Mouse (Mus musculus): ENCODE results near the gene Paqr3.

Gene Paqr3

GRCm38 (mm10) chr5:97111207-97111910, at the start of gene Paqr3:
TSS of gene Paqr3 (minus strand) at chr5:97111596.
- peak; percentile 97 for DNase-seq (ENCODE audit: extremely low spot score, low spot score)

GRCm38 (mm10) chr5:97154688-97155087, 43.3 kb upstream of the Paqr3 start:
- no peak for DNase-seq (ENCODE audit: extremely low spot score, low spot score)

- no peak for DNase-seq (ENCODE audit: extremely low spot score, low spot score)
Measured at GRCm38 (mm10) chr5:97135331-97135730, 23.9 kb upstream of the Paqr3 start.

DNA sequence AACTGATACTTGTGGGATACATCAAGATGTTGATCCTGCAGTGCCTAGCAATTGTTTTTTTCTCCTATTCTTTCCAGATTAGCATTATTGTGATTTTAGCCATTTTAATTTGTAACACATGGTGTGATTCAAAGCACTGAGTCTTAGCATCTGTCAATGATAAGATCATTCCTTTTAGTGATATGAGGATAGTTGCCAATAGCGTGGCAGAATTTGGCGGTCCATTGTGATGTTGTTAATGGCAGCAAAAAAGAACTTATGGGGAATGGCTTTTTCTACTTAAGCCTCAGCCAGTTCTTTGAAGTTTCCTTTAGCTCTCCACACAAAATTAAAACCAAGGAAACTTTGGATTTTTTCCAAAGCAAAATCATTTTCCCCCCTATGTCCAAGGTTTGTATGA, 18.2 kb upstream of the Paqr3 start:
- no peak for DNase-seq (ENCODE audit: extremely low spot score, low spot score)

DNA sequence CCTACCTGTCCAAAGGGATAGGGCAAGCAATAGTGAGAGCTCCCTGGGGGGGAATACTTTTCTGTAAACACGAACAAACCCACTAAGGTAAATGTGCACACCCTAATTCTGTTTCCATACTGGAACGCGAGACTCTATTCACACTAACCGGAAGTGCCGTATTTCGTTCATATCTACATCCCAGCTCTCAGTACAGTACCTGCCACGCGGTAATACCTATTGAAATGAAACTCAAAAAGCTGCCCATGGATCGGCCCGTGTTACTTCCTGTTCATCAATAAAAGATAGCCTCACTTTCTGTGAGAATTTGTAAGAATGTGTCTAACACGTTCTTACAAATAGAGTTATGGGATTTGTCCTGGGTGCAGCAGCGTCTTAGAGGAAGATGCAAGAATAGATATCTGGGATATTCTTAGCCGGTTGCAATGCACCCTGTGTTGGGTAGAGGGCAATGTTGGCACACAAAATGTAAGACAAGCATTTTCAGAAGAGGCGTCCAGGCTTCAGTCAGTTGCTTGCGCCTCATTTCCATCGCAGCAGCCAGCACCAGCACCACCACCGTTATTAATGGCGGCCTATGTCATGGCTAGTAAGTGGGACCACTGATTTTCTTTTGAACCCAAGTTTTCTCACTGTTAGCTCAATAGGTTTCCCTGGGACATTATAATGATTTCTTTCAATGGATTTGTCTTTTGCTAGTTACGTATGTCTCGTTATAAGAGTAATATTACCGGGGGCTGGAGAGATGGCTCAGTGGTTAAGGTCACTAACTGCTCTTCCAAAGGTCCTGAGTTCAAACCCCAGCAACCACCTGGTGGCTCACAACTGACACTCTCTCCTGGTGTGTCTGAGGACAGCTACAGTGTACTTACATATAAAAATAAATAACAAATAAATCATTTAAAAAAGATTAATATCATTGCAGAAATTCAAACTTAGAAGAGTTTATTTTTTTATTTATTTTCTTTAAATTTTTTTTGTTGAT, 17.1 kb upstream of the Paqr3 start:
- peak; percentile 52 for DNase-seq (ENCODE audit: extremely low spot score, low spot score)

DNA sequence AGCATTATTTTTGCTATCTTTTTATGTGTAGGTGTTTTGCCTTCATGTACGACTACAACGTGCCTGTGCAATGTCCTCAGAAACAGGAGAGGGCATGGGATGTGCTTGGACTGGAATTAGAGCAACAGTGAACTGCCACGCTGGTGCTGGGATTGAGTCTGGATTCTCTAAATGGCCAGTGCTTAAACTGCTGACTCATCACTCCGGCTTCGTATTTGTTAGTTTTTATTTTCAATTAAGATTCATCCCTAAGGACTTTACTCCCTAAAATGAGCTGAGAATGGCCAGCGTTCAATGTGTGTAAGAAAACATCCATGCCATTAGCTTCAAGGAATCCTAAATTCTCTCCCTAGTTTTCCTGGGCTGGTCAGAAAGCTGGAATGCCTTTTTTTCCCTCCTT, 15.9 kb upstream of the Paqr3 start:
- DNase-seq (ENCODE audit: extremely low spot score, low spot score) = no peak

GRCm38 (mm10) chr5:97126005-97126404, 14.6 kb upstream of the Paqr3 start:
- DNase-seq (ENCODE audit: extremely low spot score, low spot score) = peak; percentile 57

- no peak for DNase-seq (ENCODE audit: extremely low spot score, low spot score)
Measured at GRCm38 (mm10) chr5:97125459-97125970, 14.1 kb upstream of the Paqr3 start.

DNA sequence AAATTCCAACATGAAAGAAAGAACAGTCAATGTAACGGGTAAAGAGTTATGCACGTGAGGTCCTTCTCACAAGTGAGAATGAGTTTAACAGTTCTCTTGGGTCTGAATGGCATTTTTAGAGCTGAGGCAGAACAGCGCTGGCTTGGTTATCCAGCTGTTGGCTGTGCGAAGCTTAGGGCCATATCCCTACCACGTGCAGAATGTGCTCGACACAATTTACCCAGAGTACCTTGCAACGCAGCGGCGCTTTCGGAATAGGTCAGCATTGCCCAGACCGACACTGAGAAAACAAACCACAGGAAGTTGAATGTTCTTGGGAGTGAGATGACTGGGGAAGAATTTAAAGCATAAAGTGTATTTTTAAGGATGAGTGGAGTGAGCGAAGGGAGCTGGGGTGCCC, 13.6 kb upstream of the Paqr3 start:
- DNase-seq (ENCODE audit: extremely low spot score, low spot score) = no peak

- peak; percentile 19 for DNase-seq (ENCODE audit: extremely low spot score, low spot score)
Measured at GRCm38 (mm10) chr5:97110697-97111096, 699 bp downstream of the Paqr3 start.

- no peak for DNase-seq (ENCODE audit: extremely low spot score, low spot score)
Measured at GRCm38 (mm10) chr5:97110133-97110532, 1.3 kb downstream of the Paqr3 start.

GRCm38 (mm10) chr5:97108333-97108732, 3.1 kb downstream of the Paqr3 start:
- DNase-seq (ENCODE audit: extremely low spot score, low spot score) = no peak

DNA sequence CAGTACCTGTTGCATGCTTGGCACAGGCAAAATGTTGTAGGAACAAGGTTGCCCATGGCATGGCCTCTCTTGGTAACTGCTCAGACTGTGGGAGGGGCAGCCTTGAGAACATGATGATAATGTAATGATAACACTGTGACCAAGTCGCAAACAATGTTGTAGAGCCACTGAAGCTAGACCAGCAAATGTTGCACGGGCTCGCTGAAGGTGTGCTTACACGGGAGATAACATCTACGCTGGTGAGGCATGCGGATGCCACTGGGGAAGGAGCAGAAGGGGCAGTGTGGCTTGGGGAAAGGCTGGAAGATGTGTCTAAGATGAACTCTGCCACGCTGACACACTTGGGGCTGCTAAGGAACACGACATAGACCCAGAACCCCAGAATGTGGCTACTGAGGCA, 11.4 kb downstream of the Paqr3 start:
- no peak for DNase-seq (ENCODE audit: extremely low spot score, low spot score)

DNA sequence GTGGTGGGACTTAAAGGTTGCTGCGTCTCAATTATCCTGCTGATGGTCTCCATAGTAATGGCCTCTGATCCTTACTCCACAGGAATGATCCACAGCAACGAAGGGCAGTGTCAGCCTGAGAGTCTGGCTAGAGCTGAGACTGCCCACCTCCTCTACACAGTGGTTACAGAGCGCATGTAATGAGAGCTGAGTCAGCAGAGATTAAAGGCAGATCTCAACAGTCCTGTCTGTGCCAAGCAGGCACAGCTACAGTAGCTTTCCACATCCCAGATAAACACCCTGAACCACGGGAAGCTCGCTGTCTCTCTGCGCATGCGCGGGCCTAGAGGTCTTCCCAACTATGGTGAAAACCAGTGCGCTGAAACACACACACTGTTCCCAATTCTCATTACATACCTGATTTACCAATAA, 13.8 kb downstream of the Paqr3 start:
- DNase-seq (ENCODE audit: extremely low spot score, low spot score) = no peak

DNA sequence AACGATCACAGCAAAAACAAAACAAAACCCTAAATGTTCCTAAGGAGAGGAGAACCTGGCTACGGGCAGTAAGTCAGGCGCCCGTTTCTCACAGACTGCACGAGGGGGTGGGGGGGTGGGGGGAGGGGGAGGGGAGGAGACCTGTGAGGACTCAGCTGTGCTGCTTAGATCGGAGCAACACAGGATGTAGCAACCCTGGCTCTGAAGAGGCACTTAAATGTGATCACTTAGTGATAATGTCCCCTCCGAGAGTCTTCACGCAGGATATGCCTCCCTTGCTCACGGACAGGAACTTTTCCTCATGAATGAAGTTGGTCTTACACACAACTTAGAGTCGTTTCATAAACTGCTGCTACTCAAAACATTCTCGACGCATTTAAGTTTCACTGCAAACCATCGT, 16.1 kb downstream of the Paqr3 start:
- no peak for DNase-seq (ENCODE audit: extremely low spot score, low spot score)

DNA sequence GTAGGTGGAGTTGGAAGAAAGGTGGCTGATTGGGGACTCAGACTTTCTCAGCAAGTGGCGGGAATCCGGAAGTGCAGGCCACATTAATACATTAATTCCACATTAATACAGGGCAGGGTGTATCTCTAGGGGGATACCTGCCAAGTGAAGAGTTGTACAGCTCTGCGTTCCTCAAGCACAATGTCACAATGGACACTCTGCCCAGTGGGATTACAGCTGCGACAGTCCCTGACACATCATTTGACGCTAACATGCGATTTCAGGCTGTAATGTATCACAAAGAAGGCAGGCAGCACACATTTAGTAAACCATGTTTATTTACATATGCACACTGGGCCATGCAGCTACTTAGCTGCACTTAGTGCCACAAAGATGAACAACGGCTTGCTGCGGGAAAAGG, 18.4 kb downstream of the Paqr3 start:
- DNase-seq (ENCODE audit: extremely low spot score, low spot score) = no peak

DNA sequence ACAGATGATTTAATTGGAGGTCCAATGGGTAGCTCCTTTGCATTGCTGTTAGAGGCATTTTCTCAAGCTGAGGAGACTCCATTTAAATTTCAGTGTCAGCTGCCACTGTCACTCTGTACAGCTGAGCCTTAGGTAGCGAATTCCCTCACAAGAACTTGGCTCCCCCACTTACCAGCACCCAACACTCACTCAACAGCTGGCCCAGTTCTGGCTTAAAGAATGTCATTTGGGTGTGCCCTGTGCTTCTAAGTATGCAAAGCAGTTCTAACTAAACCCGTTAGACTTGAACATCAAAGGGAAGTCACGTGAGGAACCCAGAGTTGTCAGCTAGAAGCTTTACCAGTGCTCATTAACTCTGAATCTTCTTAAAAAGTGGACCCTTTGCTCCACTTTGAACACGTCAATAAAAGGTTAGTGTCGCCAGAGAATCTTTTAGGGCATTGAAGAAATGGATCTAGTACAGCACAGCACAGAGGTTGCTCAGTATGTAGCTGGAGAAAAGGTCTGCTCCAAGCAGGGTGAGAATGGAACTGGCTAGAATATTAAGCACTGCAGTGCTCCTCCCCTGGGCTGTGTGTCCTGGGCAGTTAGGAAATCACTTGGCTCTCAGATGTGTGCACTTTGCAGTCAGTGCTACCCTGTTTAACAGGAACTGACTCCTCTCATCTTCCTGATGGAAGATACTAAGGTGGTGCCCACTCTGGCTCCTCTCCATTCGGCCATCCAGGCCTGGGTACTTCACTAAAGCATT, 21.2 kb downstream of the Paqr3 start:
- DNase-seq (ENCODE audit: extremely low spot score, low spot score) = no peak

DNA sequence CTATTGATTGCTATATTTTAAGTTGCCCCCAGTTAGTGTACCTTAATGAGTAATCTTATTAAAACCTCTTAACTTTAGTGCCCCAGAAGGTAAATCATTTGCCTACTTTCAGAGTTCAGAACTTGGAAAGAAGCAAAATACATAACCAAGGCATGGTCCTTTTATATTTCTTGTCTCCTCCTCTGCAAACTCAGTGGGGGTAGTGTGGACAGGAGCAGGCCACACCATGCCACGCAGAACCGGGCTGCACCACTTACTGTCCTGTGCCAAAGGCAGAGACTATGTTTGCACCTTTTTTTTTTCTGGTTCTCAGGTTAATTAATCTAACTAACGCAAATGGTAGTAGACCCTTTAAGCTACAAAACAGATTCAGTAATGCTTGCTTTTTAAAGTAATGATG, 22.0 kb downstream of the Paqr3 start:
- no peak for DNase-seq (ENCODE audit: extremely low spot score, low spot score)

DNA sequence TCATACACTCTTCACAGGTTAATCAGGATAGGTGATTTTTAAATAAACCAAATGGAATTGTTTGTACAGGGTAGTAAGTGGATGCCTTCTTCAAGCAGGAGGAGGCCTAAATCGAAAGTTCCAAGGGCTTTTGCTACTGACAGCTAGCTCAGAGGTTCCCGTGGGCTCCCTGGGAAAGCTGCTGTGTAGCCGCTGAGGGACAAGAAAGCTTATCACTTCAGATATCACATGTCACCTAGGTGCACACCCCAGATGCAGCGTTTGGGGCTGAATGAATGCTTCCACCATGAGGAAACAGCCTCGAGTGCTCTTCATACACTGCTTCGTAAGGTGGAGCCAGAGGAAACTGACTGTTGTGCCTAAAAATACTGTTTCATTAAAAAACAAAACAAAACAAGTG, 23.2 kb downstream of the Paqr3 start:
- DNase-seq (ENCODE audit: extremely low spot score, low spot score) = no peak

GRCm38 (mm10) chr5:97087746-97088145, 23.6 kb downstream of the Paqr3 start:
- no peak for DNase-seq (ENCODE audit: extremely low spot score, low spot score)

DNA sequence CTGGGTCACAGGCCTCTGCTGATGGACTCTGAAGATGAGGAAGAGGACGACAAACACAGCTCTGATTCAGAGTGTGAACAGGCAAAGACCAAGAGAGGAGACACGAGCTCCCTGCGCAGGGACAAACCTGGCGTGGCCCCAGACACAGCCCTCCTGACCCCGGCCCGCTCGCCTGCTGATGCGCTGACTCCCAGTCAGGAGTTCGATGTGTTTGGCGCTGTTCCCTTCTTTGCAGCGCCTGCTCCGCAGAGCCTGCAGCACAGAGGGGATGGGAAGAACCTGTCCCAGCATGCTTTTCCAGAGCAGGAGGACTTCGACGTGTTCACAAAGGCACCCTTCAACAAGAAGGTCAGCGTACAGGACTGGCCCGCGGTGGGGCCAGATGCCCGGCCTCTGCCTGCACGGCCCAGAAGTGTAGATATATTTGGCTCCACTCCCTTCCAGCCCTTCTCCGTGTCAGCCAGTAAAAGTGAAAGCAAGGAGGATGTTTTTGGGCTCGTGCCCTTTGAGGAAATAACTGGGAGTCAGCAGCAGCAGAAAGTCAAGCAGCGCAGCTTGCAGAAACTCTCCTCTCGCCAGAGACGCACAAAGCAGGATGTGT, 24.3 kb downstream of the Paqr3 start:
- no peak for DNase-seq (ENCODE audit: extremely low spot score, low spot score)
